Mouse (Mus musculus) cerebellum, postnatal 14 days (tissue): ENCODE results near the gene Nudt15.
"Not testable (repeated sequence)": the region's sequence is repeated elsewhere in the genome, so short reads cannot be mapped to it uniquely, and the experiment has no call there.

Experiments used
- DNase-seq, 2 experiments: peaks; one replicate each; pipeline ENCODE4 v3.0.0; 2021; ENCODE audit warnings: mixed read lengths in 2 of 2

Gene Nudt15

GRCm38 (mm10) chr14:73548051-73548450, at the start of gene Nudt15:
Gene Nudt15, minus strand, starts transcription at chr14:73548242.
- DNase-seq: no peak

DNA sequence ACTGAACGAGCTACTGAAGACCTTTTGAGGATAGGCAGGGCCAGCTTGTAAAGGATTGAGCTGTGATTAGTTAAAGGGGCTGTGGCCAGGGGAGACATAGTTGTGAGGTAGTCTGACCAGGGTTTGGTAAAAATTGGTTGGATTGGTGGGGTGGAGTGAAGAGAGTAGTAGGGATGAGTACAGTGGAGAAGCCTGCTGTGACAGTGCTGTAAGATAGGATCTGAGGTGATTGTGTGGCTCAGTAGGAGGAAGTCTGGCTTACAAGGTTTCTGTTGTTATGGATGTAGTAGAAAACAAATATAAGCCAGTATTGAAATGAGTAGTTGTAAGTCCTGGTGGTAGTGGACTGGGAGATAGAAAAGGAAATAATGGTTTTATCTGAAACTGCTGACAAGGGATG, 44.1 kb upstream of the Nudt15 start:
- DNase-seq: no peak

DNA sequence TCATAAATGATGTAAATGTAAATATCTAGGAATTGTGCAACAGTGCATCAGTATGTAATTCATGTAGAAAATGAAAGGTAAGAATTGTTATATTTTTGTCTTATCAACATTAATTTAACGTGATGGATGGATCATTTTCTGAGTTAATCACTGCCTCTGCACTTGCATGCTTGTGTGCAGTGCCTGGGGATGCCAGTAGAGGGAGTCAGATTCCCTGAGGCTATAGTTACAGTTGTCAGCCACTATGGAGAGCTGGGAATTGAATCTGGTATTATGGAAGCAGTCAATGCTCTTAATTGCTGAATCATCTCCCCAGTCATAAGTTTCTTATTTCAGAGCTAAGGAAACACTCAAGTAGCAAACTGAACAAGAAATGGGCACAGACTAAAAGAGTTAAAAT, 40.0 kb upstream of the Nudt15 start:
- no peak for DNase-seq

DNA sequence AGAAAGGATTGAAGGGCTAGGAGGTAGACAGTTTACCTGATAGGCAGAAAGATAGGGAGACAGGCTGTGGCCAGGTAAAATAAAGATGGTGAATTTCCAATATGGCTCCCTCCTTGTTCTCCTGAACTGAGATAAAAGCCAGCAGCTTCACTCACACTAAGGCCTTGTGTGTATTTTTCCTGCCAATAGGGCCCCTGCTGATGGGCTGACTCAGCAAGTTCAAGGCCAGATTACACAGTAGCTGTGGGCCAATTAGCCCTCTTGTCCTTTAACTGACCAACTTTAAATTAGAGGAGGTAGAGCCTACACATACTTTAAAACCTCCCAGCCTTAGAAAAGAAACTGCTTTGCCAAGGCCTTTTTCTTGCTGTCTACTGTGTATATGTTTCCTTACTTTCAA, 28.3 kb upstream of the Nudt15 start:
- DNase-seq: no peak

DNA sequence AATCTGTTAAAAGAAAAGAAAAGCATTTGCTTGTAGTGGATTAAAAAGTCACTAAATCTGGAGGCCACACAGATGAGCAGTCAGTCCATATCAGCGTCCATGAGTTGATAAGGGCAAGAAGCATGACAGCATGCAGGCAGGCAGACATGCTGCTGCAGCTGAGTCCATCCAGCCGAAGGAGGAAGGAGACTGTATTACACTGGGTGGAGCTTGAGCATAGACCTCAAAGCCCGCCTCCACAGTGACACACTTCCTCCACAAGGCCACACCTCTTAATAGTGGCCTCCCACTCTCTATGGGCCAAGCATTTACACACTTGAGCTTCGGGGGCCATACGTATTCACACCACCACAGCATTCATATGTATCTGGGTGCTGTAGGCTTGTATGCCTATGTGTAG, 26.0 kb upstream of the Nudt15 start:
- DNase-seq: no peak

DNA sequence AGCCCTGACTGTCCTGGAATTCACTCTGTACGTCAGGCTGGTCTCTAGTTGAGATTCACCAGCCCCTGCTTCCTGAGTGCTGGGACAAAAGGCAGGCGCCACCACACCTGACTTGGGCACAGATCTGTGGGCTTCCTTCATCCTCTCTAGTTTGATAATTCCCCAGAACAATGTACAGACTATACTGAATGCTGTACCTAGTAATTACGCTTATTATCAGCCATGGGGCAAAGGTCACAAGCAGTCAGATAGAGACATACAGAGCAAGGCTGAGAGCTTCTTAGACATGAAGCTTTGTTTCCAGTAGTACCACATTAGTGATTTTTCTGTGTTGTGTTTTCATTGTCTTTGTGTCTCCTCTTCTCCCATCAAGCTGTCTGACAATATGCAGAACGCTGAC, 23.1 kb upstream of the Nudt15 start:
- DNase-seq: no peak

DNA sequence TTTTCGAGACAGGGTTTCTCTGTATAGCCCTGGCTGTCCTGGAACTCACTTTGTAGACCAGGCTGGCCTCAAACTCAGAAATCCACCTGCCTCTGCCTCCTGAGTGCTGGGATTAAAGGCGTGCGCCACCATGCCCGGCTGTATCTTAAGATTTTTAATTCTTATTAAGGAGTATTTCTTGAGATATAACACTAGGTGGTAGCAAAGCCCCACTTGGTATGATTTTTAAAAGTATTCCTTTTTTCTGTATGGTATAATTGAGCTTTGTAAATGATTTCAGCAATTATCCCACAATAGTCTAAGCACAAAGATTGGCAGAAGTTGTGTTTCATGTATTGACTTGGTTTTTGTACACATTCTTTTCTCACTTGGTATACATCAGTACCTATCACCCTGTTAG, 21.8 kb upstream of the Nudt15 start:
- not testable (repeated sequence) for DNase-seq

DNA sequence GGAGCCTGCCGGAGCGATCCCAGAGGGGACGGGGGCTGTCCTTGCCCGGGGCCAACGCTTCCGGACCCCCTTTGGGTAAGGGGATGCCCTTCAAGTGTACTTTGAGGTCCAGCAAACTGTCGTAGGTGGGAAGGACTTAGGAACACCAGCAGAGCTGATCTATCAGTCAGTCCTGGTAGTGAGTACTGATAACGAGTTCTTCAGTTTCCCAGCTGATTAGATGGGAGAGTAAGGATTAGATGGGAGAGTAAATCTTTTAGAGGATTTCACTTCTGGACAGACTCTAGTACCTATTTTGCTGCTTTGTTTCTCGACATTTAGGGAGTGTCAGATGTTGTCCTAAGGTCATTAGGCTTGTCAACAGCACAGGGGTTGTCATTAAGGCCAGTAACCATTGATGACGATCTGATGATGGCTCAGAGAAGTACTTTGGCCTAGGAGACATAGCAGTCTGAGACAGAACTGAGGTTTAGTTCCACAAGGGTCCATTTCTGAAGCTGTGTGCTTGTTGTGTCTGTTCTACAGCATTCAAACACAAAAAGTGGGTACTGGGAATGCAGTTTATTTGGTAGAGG, 5.2 kb upstream of the Nudt15 start:
- DNase-seq: no peak

GRCm38 (mm10) chr14:73552341-73553121, 4.5 kb upstream of the Nudt15 start:
- peak; percentile 98 to 99 for DNase-seq

- DNase-seq: no peak
Observed at GRCm38 (mm10) chr14:73551164-73551563, 3.1 kb upstream of the Nudt15 start.

- DNase-seq: no peak
Observed at GRCm38 (mm10) chr14:73550732-73551131, 2.7 kb upstream of the Nudt15 start.

DNA sequence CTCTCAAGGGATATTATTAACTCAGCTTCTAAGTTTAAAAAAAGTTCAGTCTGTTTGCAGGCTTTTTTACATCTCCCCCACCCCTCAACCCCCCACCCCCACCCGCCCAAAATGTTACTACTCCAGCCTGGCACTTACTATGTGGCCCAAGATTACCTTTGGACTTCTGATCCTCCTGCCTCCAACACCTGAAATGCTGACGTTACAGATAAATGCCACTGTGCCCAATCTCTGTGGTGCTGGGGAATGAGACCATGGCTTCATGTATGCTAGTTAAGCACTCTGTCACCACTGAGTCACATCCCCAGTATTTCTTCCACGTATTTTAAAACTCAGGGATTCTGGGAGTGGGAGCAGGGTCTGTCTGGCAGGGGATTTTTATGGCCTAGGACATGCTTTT, 2.2 kb upstream of the Nudt15 start:
- DNase-seq: no peak

DNA sequence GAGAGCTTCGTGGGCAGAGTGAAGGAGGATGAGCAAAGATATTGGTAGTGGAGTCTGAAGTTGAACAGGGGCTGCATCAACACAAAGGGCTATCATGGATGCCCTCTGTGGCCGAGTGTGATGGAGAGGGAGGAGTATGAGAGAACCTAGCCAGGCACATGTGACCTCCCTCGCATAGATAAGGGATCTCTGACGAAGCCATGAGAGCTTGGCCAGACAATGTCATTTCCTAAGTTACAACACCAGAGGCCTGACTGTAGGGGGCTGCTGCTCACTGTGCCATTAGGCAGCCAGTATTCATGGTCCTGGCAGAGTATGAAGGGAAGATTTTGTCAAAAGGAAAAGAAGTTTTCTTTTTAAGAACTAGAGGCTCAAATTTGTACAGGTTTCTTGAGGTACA, 1.0 kb downstream of the Nudt15 start:
- DNase-seq: no peak

DNA sequence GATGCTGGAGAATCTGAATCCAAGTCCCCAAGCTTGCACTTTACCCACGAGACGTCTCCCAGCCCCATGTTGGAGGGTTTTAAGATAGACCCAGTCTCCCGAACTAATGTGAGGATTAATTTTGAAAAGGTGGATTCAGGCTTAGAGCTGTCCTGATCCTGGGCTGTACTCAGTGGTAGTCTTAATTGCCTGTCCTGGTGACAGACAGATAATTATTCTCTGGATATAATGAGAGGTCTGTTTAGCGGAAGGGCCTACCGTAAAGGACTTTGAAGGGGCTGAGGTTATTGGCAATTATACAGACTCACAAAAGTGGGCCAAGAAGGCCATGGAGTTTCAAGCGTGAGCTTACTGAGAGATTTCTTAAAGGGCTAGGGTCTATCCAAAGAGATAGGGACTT, 4.3 kb downstream of the Nudt15 start:
- DNase-seq: no peak

DNA sequence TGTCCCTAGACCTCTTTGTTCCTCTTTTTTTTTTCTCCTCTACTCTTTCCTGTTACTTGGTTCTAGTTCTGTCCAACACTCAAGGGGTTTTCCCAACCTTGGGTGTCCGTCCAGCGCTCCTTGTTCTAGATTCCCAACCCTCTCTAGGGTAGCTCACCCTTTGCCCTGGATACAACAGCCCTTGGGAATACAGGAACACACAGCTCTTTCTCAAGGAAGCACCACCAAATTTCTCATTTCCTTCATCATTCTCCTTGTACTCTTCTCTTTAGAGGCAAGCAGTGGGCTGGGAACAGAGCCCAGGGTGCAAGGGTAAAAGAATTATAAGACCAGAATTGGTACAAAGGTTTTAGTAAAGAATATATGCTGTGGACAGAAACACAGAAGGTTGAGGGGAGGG, 12.4 kb downstream of the Nudt15 start:
- no peak for DNase-seq

GRCm38 (mm10) chr14:73533755-73534465, 14.1 kb downstream of the Nudt15 start:
- DNase-seq: no peak

DNA sequence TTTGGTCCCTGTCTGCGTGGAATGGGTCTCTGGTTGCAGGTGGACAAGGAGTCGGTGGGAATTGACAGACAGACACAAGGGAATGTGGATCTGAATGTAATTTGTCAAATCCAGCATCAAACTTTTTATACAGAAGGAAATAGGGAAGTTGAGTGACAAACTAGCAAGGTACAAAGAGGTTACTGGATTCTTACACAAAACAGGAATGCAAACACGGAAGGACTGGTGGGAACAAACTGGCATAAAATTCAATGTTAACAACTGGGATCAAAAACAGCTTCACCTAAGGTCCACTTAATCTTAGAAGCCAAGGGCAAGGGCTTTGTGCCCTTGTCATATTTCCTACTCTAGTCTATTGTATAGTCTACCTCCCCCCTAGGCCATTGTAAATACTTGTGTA, 19.4 kb downstream of the Nudt15 start:
- DNase-seq: not testable (repeated sequence)

DNA sequence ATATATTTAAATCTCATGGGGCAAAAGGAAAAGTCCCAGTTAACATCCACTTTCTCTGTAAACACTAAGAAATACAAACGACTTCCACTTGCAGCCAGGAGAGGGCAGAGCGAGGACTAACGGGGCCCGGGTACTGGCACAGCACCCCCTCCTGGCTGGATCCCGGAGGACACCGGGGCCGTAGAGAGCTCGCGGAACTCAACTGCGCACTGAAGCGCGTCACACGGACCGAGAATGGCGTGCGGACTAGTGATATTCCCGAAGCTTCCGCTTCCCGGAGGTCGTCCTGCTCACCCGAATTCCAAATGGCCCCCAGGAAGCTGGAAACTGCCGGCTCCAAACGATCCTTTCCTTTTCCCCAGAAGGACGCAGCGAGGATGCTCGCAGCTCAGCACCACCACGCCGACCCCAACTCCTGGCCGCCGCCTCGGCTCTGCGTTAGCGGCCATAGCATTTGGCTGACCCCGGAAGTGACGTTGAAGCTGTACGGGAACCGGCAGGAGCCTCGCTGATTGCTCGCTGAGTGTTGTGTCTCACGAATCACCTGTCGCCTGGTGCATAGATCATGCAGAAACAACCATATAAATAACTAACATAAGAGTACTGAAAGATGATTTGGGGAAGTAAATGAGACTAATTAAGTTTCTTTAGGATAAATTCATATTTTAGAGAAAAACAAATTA, 23.1 kb downstream of the Nudt15 start, which contains the start of gene Sucla2:
Gene Sucla2, plus strand, starts transcription at position 554 of the 683 bp plus-strand sequence.
- DNase-seq: peak; percentile 98

GRCm38 (mm10) chr14:73524136-73524535, 23.9 kb downstream of the Nudt15 start:
- DNase-seq: no peak

- peak; percentile 98 for DNase-seq
Observed at GRCm38 (mm10) chr14:73509765-73510423, 38.1 kb downstream of the Nudt15 start, which contains the start of gene Med4. Gene Med4, plus strand, starts transcription at chr14:73510025.

GRCm38 (mm10) chr14:73508630-73509395, 39.2 kb downstream of the Nudt15 start:
- no peak for DNase-seq
